Mouse (Mus musculus) granulocyte monocyte progenitor cell, adult 5-6 weeks (primary cell): ENCODE data around the gene Agbl1. TPM values are rescaled to one million over a fixed set of nuclear protein-coding genes. Genes with fewer than 3 reads are reported as not detected.

Experiments
- ATAC-seq: replicated peaks from 2 replicates; pipeline ENCODE4 v1.8.0; 2016; ENCODE audit warnings: mild to moderate bottlenecking, moderate TSS enrichment, inconsistent platforms; ENCODE audit not compliant: poor library complexity, severe bottlenecking
- total RNA-seq, 2 experiments: library from RNA; stranded (forward) in 1 of 2; stranded (reverse) in 1 of 2; fragments of 200-712, 200-1000 nt in 1 of 2; fragments of >200 nt in 1 of 2; fragmentation: Nextera tagmentation in 1 of 2; gene quantifications; 2 replicates each; pipeline ENCODE4 v1.2.3; 2014 to 2017

Gene Agbl1
- total RNA-seq, 2 experiments from 2014 or later: not detected

DNA sequence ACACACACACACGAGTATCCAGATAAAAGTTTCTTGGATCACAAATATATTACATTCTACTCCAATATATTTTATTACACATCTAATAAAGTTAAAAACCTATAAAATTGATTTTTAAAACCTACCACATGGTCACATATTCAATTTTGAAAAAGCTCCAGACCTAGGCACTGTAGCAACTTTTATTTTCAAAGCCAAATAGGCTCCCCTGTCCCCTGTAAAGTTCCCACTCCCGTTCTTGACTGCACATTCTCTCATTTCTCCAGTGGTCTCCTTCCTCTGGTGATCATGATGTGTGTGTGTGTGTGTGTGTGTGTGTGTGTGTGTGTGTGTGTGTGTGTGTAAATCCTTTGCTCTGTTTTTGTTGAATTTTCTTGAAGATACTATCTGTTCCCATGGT is 152.3 kb downstream of the Agbl1 start:
- ATAC-seq: no peak

DNA sequence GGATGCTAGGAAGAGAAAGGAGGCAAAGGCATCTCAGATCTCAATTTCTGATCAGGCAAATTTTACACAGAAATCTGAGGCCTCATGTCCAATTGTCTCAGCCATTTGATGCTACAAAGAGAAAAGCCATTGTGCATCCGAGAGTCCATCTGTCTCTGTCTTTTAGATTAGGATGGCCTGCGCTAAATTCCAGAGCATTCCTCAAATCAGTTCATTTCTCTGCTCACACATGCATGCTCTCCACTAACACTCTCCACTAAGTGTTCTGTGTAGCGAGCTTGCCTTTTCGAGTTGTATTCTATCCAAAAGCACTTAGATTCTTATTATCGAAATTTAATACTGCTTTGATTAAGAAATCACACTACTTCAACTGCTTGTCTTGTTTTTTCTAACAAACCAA is 159.6 kb downstream of the Agbl1 start:
- ATAC-seq: no peak

DNA sequence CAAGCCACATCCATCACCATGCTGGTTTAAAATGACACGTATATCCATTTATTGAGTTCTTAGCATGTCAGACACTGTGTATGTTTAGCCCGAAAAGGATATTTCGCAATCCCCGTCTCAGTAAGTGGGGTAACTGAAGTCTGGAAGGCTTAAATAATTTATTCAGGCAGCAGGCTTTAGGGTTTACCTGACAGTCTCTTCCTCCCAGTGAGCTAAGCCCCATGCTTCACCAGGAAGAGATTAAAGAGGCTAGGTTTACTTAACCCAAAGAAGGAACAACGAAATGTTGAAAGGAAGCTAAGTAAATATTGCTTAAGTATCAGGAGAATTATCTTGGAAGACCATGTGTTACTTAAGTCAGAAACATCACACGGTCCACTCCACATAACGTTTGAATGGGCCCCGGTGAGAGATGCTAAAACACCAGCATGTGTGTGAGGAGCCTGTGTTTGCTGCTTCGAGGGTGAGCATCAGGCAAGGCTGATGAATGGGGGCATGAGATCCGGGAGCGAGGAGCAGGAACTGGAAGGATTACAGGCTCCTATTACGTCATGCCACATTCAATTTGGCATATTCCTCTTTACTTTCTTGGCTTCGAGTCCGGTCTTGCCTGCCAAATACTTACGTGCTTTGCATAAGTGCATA is 162.7 kb downstream of the Agbl1 start:
- peak; percentile 66 for ATAC-seq

DNA sequence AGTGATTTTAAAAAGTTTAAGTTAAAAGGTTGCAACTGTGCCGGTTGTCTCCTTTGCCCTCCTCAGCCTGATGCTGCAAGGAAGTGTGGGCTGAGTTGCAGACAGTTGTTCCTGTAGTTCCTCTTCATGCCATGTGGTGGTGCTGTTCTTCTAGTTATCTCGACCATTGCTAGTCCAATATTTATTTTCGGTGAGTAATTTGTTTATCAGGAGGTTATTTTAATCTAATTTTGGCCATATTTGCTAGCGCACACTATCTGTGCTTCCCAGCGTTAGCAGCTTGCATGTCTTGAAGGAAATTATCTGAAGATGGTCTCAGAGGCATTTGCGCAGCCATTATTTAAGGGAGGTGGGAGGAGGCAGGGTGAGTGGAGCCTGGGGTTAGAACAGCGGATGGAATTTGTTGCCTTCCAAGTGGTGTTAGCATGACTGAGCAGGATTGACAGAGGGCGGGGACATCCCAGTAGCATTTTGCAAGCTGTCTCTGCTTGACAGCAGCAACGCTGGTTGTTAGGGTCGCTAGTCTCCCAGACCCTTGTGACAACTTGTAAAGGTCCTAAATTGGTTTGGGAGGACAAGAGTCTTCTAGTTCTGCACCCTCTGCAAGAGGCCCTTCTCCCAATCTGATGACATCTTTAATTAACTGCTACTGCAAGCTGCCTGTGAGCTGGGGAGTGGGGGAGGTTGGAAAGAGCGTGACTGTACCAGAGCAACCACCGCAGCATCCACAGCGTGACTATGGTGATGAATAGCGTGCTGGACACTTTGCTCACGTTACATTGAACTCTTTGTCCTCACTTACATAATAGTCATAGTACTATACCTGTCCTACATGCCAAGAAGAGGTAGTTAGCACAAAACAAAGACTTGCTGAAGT is 163.5 kb downstream of the Agbl1 start:
- ATAC-seq: peak; percentile 92

DNA sequence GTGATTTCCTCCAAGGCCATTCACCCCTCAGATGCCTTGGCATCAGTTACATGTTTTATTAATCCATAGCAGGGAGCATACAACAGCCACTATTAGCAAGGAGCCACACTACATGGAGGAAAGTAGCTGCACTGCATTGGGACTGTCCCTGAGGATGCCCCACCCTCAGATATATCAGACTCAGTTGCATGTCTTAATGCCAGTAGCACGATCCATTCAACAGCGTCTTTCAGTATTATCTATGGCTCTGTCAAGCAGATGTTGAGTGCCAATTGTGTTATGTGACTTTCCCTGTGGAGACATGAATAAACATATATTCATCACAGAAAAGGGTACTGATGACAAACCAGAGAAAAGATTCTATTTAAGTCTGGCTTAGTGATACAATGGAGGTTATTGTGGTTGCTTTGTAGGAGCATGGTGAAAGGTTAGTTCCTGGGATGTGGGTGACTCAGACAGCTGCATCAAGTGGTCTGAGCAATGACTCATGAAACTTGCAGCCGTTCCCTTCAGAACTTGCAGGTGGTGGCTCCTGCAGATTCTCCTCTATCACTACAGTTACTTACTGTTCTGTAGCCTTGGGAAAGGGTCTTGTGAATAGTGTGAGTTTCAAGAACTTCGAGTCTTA is 178.4 kb downstream of the Agbl1 start:
- ATAC-seq: peak; percentile 71

DNA sequence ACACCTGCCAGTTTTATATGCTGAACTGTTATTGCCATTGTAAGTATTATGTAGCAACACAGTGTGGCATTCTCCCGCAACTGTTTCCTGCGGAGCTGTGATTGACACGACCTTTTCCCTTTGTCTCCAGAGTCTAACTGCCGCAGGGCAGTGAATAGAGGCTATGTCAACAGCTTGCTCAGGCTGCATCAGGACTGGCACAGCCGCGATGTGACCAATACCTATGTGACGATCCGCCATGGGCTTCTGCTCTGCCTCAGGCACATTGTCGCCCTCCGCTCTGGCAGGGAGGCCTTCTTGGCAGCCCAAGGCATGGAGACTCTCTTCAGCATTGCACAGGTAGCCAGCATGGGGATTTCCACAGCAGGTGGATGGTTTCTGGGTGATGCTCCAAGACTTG is 179.3 kb downstream of the Agbl1 start:
- no peak for ATAC-seq

DNA sequence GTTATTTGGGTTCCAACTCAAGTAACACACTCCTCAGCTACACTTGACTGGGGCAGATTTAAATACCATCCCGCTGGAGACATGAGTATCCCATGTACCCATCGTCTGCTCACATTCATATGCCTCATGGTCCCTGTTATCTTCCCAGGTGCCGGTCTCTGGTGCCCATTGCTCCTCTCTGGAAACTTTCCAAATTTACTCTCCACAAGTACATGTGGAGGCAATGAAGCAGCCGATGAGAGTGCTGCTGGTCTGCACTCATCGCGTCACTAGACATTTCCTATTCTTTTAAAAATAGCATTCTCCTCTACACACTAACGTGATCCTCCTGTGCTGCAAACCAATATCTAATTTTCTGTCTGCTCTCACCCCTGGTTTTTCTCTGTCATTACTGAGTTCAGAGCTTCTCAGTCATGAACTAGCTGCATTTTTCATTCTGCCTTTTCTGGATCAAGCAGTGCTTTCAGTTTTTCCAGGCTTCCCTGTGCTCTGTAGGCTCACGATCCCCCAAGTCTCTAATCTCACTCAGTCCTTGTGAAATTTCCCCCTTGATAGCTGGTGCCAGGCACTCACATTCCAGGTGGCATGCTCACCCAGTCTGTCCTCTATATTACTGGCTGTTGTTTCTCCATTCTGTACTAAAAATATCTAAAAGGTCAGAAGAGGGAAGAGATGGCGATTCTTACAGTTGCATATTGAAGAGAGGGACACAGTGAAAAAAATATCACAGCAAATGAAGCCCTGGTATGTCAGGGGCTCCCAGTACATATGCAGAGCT is 180.9 kb downstream of the Agbl1 start:
- ATAC-seq: no peak

DNA sequence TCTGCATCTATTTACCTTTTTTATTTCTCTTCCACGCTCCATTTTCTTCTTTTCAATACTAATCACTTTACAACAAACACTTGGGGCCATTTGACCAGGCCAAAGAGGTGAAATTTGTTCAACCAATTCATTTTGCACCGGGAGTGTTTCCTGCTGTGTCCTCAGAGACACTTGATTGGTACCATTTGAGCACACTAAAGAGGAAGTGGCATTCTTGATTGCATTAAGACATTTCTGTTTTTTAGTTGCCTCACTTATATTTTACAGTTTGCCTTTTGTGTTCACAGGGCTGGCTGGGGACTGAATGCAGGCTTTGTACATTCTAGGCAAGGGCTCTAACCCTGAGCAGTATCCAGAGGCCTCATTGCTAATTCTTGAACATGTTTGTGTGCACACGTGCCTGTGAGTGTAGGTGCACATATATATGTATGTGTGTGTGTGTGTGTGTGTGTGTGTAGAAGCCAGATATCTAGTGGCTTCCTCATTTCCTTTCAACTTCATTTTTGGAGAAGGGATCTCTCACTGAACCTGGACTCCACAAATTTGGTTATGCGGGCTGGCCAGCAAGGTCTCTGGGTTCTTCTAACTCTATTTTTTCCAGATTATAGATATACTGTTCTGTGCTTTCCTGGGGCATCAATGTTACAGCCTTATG is 182.4 kb downstream of the Agbl1 start:
- peak; percentile 80 for ATAC-seq

DNA sequence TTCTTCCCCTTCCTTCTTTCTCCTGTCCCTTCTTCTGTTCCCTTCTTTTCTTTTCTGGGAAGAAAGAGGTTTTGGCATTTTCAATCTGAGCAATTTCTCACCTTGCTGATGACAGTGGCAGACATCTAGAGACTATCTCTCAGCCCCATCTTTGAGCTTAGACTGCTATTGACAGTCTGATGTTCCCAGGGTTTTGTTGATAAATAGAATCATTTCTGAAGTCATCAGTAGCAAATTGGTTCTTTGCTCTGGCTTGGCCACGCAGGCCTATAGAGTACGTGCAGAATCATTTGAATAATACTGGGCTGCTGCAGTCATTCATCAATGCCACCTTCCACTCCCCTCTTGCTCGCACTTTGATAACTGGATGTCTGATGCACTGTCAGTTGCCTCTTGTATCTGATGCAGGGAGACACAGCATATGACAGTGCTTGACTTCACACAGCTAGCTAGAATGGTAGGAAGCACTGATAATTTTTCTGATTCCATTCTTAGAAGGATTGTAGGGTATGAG is 186.5 kb downstream of the Agbl1 start:
- ATAC-seq: no peak

DNA sequence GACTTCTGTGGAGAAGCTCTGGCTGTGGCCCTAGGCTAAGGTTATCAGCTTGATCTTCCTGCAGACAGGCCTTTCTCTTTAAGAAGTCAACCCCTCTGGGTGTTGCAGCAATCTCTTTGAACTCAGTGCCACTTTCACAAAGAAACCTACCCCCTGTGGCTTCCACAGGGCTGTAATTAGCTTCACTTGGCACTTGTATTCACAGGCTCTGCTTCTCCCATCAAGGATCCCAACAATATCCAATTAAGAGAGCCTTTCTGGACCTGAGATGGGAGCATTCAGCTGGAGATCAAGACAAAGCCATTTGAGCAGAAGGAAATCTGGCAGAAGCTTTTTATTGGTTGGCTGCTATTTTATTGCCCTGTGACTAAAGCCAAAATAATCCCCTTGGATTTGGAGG is 208.9 kb downstream of the Agbl1 start:
- no peak for ATAC-seq

DNA sequence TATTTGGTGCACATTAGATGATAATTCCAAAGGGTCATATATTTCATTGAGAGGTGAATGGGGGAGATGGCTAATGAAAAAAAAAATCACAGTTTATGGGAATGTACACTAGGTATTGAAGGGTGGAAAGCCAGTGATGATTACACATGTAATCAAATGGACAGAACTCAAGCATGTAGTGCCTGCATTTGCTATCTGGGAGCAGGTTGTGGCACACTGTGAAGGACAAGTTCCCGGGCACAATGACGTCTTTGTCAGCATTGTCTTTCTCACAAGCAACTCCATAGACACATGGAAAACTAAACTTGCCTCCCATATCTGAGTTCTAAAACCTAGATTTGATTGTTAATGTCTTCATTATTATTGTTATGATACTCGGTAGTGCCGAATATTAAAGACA is 209.3 kb downstream of the Agbl1 start:
- no peak for ATAC-seq

DNA sequence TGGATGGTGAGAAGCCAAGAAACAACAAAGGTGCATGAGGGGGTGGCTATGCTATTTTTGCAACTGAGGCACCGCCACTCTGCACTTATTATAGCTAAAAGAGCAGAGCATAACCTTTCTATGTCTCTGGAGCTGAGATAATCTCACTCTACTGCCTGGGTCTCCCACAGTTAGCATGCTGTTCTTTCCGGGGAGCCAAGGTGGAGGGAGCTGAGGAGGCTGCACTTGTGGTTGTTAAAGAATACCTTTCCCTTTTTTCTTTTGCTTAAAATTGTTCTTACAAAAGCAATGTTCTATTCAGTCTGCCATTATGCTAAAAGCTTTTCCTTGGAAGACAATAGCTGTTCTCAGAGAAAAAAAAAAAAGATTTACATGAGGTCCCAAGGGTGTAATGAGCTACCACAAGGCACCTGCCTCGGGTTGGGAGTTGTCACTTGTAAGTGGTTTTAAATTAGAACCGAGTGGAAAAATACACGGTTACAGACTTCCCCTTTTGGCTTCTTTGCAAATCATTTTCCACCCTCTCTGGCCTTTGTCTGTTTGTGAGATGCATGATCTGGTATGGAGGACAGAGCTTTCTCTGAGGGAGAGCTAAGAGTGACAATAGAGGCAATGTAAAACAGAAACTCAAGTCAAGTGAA is 232.8 kb downstream of the Agbl1 start:
- ATAC-seq: no peak

DNA sequence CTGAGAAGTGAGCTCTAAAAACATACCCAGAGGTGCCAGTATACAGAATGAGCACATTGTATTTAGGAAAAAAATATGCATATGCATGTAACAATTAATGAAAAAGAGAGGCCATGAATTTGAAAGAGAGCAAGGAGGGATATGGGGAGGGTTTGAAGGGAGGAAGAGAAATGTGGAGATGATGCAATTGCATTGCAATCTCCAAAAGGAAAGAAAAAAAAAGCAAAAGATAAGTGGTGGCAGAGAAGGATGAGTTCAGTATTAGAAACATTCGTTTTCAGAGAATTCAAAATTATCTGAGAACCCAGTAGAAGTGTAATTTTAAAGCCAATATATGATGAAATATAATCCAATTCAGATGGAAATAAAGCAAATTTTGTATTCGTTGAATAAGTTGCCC is 236.7 kb downstream of the Agbl1 start:
- no peak for ATAC-seq

DNA sequence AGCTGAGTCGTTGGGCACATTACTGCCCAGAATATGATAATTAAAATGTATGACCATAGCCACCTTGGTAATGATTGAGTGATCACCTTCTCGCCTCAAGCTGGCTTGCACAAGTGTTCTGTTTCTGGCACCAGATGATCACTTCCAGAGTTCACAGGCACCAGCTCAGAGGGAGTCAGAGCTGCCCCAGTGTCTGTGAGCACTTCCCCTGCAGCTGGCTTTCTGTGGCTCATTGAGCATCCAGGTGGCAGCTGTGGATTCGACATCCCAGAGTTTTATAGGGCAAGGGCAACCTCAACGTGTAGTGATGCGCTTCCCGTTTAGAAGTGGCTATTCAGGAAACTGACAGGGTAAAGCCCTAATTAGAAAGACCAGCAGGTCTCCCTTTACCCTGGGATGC is 244.5 kb downstream of the Agbl1 start:
- no peak for ATAC-seq

DNA sequence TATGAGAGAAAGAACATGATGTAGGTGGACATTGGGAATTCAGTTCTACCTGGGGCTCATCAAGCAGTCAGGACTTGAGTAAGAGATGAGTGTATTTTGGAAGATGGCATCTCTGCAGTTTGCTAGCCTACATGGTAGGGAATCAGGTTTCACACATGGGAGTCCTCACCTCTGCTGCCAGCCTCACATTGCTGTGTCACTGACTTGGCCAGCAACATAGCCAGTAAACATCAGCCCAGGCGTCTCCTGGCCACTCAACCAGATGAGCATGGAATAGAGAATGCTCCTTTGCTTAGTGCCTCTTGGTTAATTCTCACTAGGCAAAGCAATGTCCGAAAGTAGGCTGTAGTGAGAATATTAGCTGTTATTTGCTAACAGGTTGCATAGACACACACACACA is 255.9 kb downstream of the Agbl1 start:
- no peak for ATAC-seq

DNA sequence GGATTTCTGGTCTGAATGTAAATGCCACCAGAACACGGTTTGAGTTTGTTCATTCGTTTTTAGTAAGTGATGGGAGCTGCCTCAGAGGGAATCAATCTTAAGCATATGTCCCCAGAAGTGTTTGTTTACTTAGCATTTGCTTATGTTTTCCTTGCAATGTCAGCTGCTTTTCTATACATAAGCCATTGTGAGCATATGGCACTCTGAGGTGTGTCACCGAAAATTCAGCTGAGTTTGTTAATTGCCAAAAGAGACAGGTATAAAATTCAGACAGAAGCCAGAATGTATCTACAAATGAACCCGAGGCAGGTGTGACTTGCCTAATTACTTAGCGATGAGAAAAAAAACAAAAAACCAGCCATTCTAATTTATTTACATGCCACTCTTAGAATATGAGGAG is 257.8 kb downstream of the Agbl1 start:
- ATAC-seq: no peak

DNA sequence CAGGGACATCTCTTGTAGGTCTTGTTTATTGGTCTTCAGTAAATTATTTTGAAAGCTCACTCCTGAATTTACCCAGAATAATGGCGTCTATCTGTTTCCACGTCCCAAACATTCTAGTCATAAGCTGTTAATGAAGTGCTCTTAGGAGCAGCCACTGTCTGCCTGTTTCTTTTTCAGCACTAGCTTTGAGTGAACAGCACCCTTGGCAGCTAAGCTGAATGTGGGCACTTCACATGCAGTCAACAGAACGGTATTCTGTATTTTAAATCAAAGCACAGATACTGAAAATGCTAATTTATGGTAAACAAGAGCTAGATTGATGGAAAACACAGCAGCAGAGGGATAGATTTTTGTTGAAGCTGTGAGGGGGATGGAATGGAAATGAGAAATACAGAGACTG is 294.6 kb downstream of the Agbl1 start:
- ATAC-seq: no peak

DNA sequence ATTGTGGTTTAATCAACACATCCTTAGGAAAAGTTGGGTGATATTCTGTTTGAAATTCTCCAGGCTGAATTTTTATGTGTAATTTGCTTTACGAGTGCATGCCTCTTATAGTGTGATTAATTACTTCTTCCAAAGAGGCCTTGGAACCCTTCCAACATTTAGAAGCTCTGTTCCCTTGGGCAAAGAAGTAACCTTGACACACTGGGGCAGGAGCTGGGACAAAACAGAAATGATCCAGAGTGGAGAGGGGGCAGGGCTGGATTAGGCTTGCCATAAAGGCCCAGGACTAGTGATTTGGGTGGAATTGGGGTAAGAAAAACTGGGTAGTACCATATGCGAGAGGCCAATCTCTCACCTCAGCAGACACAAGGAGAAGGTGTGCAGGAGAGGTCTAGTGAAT is 316.8 kb downstream of the Agbl1 start:
- ATAC-seq: no peak

DNA sequence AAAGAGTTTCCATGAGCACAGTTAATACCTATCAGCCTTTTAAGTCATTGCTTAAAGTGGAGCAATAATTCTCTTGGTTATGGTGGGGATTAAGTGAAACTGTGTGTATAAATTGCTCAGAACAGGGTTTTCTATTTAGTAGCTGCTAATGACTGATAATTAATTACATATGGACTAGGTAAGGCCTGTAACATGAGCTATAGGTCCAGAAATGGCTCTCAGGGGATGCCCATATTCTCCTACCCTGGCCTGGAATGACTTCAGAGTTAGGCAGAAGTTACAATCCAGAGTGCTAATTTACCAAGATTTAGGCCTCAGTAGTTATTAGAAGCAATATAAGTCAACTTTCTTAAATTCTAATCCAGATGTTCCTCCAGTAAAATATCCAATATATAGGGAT is 317.6 kb downstream of the Agbl1 start:
- ATAC-seq: no peak

DNA sequence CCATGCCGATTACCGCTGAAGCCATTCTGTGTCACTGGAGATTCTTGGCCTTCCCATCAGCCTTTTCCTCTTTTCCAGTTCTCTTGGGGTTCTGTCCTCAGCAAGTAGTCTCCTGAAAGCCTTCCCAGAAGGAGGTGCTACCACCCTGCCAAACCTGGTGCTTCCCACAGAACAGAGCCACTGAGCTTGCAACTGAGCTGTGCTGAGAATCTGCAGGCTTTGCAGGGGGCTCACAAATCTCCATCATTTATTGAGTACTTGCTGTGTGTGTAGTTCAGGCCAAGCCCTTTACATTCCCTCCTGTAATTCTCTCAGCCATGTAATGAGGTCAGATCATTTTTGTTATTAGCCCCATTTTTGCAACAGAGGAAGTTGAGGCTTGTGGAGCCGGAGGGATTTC is 322.2 kb downstream of the Agbl1 start:
- ATAC-seq: no peak
